Mouse (Mus musculus) kidney, adult 2 months (tissue): ENCODE results near the gene 2900011O08Rik. TPM values are rescaled to one million over a fixed set of nuclear protein-coding genes. Genes with fewer than 3 reads are reported as not detected.

Source experiments
- DNase-seq: peaks from one replicate; pipeline ENCODE4 v3.0.0; 2021
- H3K27ac ChIP-seq: fragments of 200-500 bp; 2 replicates; pipeline ENCODE4 v1.5.1; 2012; ENCODE audit warnings: low read depth, low read length, control low read depth, inconsistent platforms; ENCODE audit not compliant: insufficient read depth
- H3K27me3 ChIP-seq: fragments of 200-500 bp; replicated peaks from 2 replicates; pipeline ENCODE4 v1.6.1; 2012; ENCODE audit warnings: mild to moderate bottlenecking, moderate library complexity, low read length, inconsistent platforms; ENCODE audit not compliant: control insufficient read depth, insufficient read depth
- H3K36me3 ChIP-seq: fragments of 200-500 bp; 2 replicates; pipeline ENCODE4 v1.6.1; 2012; ENCODE audit warnings: mild to moderate bottlenecking, moderate library complexity, low read length, inconsistent platforms; ENCODE audit not compliant: control insufficient read depth, insufficient read depth
- H3K4me1 ChIP-seq: fragments of 200-500 bp; 2 replicates; pipeline ENCODE4 v1.6.1; 2011; ENCODE audit warnings: low read length; ENCODE audit not compliant: control insufficient read depth, insufficient read depth
- H3K4me3 ChIP-seq: fragments of 200-500 bp; 2 replicates; pipeline ENCODE4 v1.5.1; 2011; ENCODE audit warnings: mild to moderate bottlenecking, low read depth, low read length, control low read depth; ENCODE audit not compliant: insufficient read depth
- CTCF ChIP-seq: fragments of 200-500 bp; conservative IDR thresholded peaks from 2 replicates; pipeline ENCODE4 v1.5.1; 2011; ENCODE audit warnings: low read depth, mild to moderate bottlenecking, control low read depth, low read length, moderate library complexity, mixed read lengths; ENCODE audit not compliant: insufficient read depth, insufficient read length
- POLR2A ChIP-seq: fragments of 200-500 bp; IDR thresholded peaks from one replicate; pipeline ENCODE4 v1.6.1; 2011; ENCODE audit warnings: low read depth, low read length, control low read depth
- WGBS: fragments of 180-500 bp; shearing (Covaris S2); methylation state at CpG from one replicate; pipeline ENCODE4 v1.1.7; 2018; 5-methylcytosine and 5-hydroxymethylcytosine counted together
- polyA plus RNA-seq: library from polyadenylated mRNA; depleted of rRNA; stranded (reverse); fragments of >200 nt; gene quantifications from 2 replicates; pipeline ENCODE4 v1.2.3, GENCODE M21; 2012

The 2900011O08Rik gene
- polyA plus RNA-seq, 1 experiment: 0.41 TPM

DNA sequence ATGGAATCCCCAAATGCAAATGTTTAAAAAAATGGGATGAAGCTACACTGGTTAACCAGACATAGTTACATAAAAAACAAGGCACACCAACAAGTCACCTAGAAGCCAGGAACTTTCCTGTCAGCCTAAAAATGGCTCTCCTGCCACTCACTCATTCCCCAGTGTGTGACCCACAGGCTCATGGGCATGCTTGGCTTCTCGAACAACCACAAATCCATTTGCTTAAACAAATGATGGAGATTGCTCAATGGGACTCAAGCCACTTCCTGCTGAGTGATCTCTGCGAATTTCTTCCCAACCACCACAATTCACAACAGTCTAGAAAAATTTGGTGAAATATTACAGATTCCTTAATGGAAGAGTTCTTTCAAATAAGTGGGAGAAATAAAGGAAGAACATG, 124.5 kb downstream of the 2900011O08Rik start:
- Histone ChIP-seq H3K4me1 (no peaks in the 10 kb centered on the region), H3K36me3 (peaks cover 13% of the 10 kb centered on the region), H3K4me3 (no peak overlapping the region), H3K27ac (no peak overlapping the region), H3K27me3 (no peaks in the 10 kb centered on the region)
- 80% methylated on average over 2 of the region's 2 CpGs for WGBS
- no peak for TF ChIP-seq POLR2A
- TF ChIP-seq CTCF: no peak
- DNase-seq: no peak

DNA sequence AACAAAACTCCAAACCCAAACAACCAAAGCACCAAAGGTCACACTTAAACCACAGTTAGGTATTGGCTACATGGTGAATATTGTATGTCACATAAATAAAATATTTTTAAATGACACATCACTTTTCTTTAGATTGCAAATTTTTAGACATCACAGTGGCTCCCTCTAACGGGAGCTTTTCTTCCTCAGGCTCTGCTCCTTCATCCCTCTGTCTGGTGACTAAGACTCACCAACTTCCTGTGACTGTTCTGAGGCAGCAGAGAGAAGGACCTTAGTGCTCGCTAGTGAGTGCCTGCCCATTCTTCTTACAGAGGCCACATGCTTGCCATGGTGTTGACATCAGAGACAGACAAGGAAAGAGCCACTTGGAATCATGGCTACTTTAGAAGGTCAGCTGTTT, 125.7 kb downstream of the 2900011O08Rik start:
- TF ChIP-seq POLR2A (no peak), CTCF (no peak)
- Histone ChIP-seq H3K4me3 (no peak overlapping the region), H3K4me1 (no peaks in the 10 kb centered on the region), H3K36me3 (peaks cover 13% of the 10 kb centered on the region), H3K27ac (no peak overlapping the region), H3K27me3 (no peaks in the 10 kb centered on the region)
- DNase-seq: no peak
- 64% methylated on average over 2 of the region's 2 CpGs for WGBS

DNA sequence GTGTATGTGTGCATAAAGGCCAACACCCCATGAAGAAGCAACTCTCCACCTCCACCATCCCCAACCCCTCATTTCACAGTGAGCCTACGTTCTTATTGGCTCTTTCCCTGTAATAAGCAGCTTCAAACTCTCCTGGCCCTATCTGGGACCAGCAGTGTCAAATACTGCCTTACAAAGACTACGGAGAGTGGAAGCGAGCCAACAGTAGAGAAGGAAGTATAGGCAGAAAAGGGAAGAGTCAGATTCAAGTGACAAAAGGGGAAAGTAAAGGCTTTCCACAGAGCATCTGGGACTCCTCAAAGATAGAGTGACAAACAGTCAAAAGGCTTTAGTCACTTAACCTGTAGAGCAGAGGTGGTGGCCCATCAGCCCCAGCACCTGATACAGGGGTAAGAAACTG, 126.3 kb downstream of the 2900011O08Rik start:
- no peaks in the 10 kb centered on the region for H3K4me1 ChIP-seq
- H3K36me3 ChIP-seq: peaks cover 13% of the 10 kb centered on the region
- no peak overlapping the region for H3K27ac ChIP-seq
- WGBS: 93% methylated on average over 3 of the region's 3 CpGs
- DNase-seq: no peak
- H3K27me3 ChIP-seq: no peaks in the 10 kb centered on the region
- no peak overlapping the region for H3K4me3 ChIP-seq
- TF ChIP-seq CTCF: no peak
- TF ChIP-seq POLR2A: no peak

DNA sequence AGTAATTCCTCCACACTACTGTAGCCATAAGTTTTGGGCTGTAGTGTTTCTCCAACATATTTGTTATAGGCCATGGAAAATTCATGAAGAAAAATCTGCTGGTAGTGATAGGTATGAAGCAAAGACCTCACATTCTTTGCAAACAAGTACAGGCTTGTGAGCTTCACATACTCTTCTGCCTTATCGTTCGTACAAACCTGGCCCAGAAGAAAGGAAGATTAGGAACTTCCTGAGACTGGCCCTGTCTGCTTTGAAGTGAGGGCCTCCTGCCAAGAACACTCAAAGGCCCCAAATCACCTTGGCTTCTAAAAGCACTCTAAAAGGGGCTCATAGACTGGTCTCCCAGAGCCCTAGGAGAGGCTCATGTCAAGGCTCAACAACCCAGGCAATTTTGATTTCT, 130.9 kb downstream of the 2900011O08Rik start:
- no peak overlapping the region for H3K27ac ChIP-seq
- no peaks in the 10 kb centered on the region for H3K4me1 ChIP-seq
- 71% methylated on average over 2 of the region's 2 CpGs for WGBS
- TF ChIP-seq POLR2A: no peak
- no peak for TF ChIP-seq CTCF
- no peaks in the 10 kb centered on the region for H3K27me3 ChIP-seq
- DNase-seq: no peak
- H3K36me3 ChIP-seq: peaks cover 7% of the 10 kb centered on the region
- H3K4me3 ChIP-seq: no peak overlapping the region

DNA sequence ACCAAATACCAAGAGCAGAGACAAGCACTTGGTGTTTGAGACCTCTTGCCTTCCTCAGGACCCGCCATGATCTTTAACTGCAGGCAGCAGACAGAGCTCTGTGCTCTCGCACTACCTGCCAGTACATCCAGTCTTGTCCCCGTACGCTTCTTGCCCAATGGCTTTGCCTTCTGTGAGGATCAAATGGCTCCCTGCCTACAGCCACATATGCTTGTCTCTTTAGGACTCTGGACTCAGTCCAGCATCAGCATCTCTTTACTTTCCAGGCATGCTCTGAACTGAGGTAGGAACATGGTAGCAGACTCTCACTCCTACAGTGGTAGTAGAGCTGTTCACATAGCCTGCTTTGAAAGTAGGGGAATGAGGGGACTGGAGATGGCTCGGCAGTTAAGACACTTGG, 134.5 kb downstream of the 2900011O08Rik start:
- TF ChIP-seq POLR2A: no peak
- no peak for TF ChIP-seq CTCF
- WGBS: 96% methylated on average over 5 of the region's 5 CpGs
- H3K36me3 ChIP-seq: peaks cover 9% of the 10 kb centered on the region
- H3K4me1 ChIP-seq: no peaks in the 10 kb centered on the region
- DNase-seq: no peak
- no peak overlapping the region for H3K27ac ChIP-seq
- H3K4me3 ChIP-seq: no peak overlapping the region
- no peaks in the 10 kb centered on the region for H3K27me3 ChIP-seq

DNA sequence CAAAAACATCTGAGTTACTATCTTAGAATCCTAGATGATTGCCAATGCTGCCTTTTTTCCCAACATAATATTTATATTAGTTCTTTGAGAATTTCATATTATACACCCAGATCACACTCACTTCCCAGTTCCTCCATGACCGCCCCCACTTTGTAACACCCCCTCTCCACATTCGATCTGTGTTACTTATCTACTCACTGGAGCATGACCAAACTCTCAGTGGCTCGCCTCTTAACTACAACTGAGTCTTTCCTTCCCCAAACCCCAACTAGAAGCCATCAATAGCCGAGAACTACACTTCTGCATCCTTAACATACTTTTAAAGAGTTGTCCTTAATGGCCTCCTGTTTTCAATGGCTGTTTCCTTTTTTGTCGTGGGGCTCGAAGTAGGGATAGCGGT, 135.2 kb downstream of the 2900011O08Rik start:
- Histone ChIP-seq H3K4me3 (no peak overlapping the region), H3K36me3 (peaks cover 9% of the 10 kb centered on the region), H3K27ac (no peak overlapping the region), H3K27me3 (no peaks in the 10 kb centered on the region), H3K4me1 (no peaks in the 10 kb centered on the region)
- no peak for TF ChIP-seq POLR2A
- no peak for TF ChIP-seq CTCF
- 95% methylated on average over 7 of the region's 7 CpGs for WGBS
- DNase-seq: no peak

DNA sequence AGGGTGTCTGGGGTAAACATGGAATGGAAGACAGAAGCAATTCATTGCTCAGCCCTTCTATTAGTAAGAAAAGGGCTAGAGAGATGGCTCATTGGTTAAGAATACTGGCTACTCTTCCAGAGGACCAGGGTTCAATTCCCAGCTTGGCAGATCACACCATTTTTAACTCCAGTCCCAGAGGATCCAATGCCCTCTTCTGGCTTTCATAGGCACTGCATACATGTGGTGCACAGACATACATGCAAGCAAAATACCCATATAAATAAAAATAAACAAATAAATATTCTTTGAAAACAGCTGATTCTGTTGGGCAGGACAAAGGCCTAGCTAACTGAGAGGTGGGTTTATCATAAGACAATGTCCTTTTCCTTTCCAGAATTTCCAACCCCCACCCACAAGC, 136.2 kb downstream of the 2900011O08Rik start:
- TF ChIP-seq POLR2A (no peak), CTCF (no peak)
- DNase-seq: no peak
- Histone ChIP-seq H3K4me1 (no peaks in the 10 kb centered on the region), H3K27me3 (no peaks in the 10 kb centered on the region), H3K4me3 (no peak overlapping the region), H3K36me3 (peaks cover 9% of the 10 kb centered on the region), H3K27ac (no peak overlapping the region)

DNA sequence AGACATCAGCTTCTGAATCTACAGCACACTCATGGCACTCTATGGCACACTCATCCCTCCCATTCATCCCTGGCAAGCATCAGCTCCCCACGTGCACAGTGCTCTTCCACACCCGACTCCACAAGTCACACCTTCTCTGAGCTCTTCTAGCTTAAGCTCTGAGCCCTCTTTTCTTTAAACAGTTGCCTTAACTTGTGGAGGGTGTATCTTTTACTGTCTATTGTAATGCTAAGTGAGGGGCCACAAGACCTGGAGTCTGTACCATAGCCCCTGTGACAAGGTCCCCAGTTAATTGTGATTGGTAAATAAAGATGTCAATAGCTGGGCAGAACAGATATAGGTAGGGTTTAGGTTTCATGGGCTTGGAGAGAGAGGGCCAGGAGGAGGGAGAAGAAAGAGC, 137.5 kb downstream of the 2900011O08Rik start:
- no peaks in the 10 kb centered on the region for H3K27me3 ChIP-seq
- DNase-seq: no peak
- WGBS: 87% methylated on average over 2 of the region's 2 CpGs
- no peaks in the 10 kb centered on the region for H3K4me1 ChIP-seq
- peaks cover 9% of the 10 kb centered on the region for H3K36me3 ChIP-seq
- H3K27ac ChIP-seq: no peak overlapping the region
- TF ChIP-seq CTCF (no peak), POLR2A (no peak)
- H3K4me3 ChIP-seq: no peak overlapping the region
